Comparison of ENCODE assay signal across 17 mouse cellular contexts in genomic region chr14:18870716-18871115, GRCm38 (mm10). TPM values are rescaled to one million over a fixed set of nuclear protein-coding genes. Genes with fewer than 3 reads are reported as not detected.
"Had no signal": no experiment of that assay in that cellular context is flagged by ENCODE, and none has a peak within 500 bp of the region (broad histone marks: within the 10 kb centered on the region; RNA-seq: fewer than 3 reads in every experiment).

No protein-coding gene starts in this region.

- H3K9ac ChIP-seq: lung, embryonic 15.5 days; midbrain, embryonic 13.5 days; midbrain, embryonic 15.5 days; neural tube, embryonic 12.5 days had no signal

- ATAC-seq: lung, postnatal 0 days; midbrain, embryonic 13.5 days; midbrain, embryonic 15.5 days had no signal

- H3K36me3 ChIP-seq: lung, embryonic 15.5 days; midbrain, embryonic 15.5 days; neural tube, embryonic 12.5 days had no signal

- H3K9me3 ChIP-seq: lung, embryonic 15.5 days; midbrain, embryonic 15.5 days had no signal

- H3K4me2 ChIP-seq: lung, embryonic 15.5 days; midbrain, embryonic 11.5 days; midbrain, embryonic 13.5 days; midbrain, embryonic 15.5 days; neural tube, embryonic 12.5 days had no signal

- H3K4me3 ChIP-seq: lung, embryonic 15.5 days; megakaryocyte, embryonic 14.5 days; midbrain, embryonic 13.5 days; midbrain, embryonic 15.5 days; neural tube, embryonic 12.5 days had no signal

- DNase-seq: lung, adult 2 months; lung, postnatal 14 days; lung, postnatal 36 days; right cerebral cortex, postnatal 14 days; thymus, adult 18-20 months; thymus, postnatal 14 days; thymus, postnatal 36 days had no signal

- H3K27ac ChIP-seq: lung, embryonic 15.5 days; macrophage; midbrain, embryonic 13.5 days; midbrain, embryonic 15.5 days; neural tube, embryonic 12.5 days had no signal

- H3K4me1 ChIP-seq: lung, embryonic 15.5 days; megakaryocyte, embryonic 14.5 days; midbrain, embryonic 13.5 days; midbrain, embryonic 15.5 days; neural tube, embryonic 12.5 days had no signal

- H3K27me3 ChIP-seq: lung, embryonic 15.5 days; megakaryocyte, embryonic 14.5 days; midbrain, embryonic 13.5 days; midbrain, embryonic 15.5 days; neural tube, embryonic 12.5 days had no signal

RNA-seq across cellular contexts. Expression of gene Ube2e2, which starts 23.4 kb away (rescaled TPM):
- total RNA-seq: monocyte, adult 5-6 weeks; neutrophil, adult 5-6 weeks had no signal
